Mouse (Mus musculus) c-Kit-positive CD71-positive TER-119-positive erythroid progenitor cells, embryonic 14.5 days (primary cell): Measurements from ENCODE around the gene Polr2e.

ENCODE experiments used
- DNase-seq: peaks from one replicate; pipeline ENCODE4 v3.0.0-alpha.2; 2013; ENCODE audit warnings: low spot score

Gene Polr2e

DNA sequence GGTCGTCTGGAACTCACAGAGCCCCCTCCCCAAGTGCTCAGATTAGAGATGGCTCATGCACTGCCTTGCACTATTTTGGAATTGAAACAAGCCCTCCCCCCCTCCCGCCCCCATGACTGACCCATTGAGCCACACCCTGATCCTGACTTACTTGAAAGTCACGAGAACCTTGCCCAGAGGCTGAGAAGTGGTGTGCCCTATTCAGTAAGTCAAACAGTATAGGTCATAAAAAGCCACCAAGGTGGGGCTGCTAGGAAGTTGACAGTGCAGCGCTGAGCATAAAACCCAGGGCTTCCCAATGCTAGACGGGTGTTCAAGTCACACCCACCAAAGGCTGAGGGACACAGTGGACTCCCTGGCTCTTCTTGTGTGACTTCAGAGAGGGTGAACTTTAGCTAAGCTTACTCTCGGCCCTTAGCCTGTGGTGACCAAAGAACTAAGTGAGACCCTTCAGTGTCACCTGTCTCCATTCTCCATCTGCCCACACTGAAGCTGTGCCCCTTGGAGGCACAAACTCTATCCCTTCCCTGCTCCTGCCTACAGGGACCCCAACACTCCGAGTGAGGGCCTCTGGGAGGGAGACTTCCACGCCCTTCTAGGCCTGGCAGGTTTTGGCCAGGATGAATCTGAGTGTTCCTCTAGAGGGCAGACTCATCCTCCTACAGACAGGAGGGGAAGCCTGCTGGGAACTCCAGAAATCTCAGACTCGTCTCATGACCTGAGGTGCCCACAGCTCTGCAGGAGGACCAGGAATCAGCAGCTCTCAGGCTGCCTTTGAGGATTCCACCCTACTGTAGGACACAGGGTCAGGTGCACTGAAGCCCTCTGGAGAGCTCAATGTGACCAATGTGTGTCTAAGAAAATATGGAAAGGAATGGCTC is 5.8 kb downstream of the Polr2e start:
- no peak for DNase-seq

DNA sequence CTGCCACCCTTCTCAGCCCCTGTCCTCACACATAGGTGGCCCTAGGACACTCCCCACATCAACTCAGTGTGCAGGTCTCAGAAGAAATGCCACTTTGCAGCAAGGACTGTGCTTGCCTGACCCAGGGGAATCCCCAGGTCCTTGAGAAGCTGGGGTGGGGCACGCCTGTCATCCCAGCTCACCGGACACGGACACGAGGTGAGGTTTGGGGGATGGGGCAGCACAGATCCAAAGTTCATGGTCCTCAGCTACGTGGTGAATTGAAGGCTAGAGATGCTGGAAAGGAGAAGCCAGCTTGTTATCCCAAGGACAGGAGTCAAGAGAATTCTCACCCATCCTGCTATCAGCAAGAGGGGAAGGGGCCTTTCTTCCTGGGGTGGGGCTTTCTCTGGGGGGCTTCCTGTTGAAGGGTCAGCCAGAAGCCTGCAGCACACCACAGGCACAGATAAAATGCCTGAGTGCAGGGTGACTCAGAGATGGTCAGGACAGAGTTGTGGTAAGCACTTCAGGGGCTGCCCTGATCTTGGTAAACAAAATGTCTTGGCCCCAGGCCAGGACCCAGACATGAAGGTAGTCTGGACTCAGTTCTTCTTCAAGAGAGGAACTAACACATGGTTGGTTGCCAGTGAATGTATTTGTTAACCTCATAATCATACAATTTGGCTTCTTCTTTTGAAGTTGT is 6.7 kb downstream of the Polr2e start:
- no peak for DNase-seq

DNA sequence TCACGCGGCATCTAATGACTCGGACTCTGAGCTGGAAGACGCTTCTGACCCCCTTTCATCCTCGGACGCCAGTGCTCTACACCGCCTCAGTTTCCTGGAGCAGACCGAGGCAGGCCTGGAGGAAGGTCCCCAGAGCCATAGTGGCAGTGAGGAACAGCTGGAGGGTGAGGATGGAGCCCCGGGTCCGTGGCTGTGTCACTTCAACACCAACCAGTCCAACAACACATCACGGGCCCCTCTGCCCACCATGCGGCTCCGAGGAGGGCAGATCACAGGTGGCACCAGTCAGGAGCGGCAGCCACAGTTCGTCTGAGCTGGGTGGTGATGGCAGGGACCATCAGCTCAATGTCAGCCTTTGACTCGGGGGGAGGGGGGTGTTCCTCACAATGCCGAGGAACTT is 8.9 kb downstream of the Polr2e start:
- no peak for DNase-seq

DNA sequence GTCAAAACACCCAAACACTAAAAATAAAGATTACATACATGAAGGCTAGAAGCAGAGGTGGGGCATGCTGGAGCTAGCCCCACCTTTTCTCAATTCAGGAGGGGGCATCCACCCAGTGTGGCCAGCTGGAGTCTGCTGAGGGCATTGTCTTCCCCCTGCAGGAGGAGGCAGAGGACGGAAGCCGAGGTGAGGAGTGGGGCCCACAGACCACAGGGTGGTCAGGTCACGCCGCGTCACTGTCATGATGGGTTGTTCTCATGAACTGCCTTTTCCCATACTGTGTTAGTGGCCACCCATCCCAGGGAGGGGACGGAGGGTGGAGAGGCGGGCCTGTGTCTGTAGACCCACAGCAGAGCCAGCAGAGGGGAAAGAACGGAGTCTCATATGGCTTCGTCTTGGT is 9.4 kb downstream of the Polr2e start:
- DNase-seq = no peak

DNA sequence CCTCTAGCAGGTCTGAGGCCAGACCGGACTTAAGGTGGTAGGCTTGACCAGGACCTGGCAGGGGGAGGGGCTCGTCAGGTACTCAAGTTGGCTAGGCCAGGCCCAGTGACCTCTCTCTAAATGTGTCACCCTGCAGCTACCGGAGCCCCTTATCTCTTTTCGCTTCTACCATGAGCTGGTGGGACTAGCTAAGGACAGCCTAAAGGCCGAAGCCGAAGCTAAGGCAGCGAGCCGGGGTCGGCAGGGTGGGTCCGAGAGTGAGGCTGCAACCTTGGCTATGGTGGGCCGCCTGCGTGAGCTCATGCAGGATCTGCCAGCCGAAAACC is 11.1 kb downstream of the Polr2e start:
- no peak for DNase-seq

DNA sequence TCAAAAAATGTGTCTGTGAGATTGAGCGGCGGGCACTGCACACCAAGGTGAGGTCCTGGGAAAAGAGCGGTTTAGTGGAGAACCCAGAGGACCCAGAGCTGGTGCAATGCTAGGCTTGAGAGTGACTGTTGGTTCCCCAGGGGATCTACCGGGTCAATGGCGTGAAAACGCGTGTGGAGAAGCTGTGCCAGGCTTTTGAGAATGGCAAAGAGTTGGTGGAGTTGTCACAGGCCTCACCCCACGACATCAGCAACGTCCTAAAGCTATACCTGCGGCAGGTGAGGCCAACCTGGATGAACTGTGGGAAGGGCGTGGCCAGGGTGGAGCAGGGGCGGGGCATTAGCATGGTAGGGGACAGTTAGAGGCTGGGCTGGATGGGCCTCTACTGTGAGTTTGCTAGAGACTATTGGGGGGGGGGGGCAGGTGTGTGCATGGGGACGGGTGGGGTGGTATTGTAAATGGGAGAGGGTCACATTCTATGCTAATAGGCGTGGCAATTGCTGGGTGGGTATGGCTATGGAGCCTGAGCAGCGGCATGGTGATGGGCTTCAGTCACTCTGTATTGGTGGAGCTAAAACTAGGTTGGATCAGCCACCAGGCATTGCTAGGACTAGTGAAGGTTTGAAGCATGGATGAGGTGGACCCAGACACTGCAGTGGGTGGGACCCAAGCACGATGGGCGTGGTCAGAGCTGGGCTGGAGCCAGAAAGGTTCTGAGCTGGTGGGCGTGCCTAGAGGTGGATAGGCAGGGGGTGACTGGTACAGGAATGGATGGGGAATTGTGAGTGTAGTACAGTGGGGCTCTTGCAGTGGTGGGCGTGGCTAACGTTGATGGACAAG is 11.7 kb downstream of the Polr2e start:
- no peak for DNase-seq

DNA sequence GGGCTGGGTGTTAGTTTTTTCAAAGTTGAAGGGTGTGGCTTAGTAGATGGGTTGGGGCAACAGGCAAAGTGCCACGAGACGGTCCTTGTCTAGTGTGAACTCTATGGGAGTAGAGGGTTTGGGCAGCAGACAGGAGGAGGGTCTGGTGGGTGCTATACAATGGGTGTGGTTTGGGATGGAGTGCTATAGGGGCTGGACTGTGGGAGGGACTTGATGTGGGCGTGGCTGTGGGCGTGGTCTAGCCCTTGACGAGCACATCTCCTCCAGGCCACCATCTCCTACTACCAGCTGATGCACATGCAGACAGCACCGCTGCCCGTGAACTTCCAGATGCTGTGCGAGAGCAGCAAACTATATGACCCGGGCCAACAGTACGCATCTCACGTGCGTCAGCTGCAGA is 13.7 kb downstream of the Polr2e start:
- DNase-seq = no peak

DNA sequence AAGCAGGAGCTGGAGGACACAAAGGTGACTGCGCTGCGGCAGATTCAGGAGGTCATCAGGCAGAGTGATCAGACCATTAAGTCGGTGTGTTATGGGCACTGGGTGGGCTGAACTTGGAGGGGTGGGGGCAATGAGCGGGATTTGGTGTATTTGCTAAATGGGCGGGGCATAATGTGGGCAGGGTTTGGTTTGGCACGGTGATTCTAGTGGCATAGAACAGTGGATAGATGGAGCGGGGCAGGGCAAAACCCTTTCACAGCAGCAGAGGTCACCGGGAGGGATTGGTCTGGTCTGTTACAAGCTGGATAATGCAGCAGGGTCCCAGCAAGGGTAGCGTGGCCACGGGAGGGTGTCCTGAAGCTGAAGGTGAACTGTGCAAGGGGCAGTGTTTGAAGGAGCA is 14.1 kb downstream of the Polr2e start:
- no peak for DNase-seq

DNA sequence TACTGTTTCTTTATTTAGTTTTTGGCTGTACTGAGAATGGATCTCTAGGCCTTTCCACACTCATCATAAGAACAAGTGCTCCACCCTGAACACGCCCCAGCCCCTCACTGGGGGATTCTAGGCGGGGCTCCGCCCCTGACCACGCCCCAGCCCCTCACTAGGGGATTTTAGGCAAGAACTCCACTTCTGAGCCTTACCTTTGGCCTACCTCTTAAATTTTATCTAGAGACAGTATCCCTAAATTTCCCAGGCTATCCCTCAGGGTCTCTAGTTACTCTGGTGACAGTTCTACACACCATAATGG is 14.6 kb downstream of the Polr2e start:
- DNase-seq = no peak

DNA sequence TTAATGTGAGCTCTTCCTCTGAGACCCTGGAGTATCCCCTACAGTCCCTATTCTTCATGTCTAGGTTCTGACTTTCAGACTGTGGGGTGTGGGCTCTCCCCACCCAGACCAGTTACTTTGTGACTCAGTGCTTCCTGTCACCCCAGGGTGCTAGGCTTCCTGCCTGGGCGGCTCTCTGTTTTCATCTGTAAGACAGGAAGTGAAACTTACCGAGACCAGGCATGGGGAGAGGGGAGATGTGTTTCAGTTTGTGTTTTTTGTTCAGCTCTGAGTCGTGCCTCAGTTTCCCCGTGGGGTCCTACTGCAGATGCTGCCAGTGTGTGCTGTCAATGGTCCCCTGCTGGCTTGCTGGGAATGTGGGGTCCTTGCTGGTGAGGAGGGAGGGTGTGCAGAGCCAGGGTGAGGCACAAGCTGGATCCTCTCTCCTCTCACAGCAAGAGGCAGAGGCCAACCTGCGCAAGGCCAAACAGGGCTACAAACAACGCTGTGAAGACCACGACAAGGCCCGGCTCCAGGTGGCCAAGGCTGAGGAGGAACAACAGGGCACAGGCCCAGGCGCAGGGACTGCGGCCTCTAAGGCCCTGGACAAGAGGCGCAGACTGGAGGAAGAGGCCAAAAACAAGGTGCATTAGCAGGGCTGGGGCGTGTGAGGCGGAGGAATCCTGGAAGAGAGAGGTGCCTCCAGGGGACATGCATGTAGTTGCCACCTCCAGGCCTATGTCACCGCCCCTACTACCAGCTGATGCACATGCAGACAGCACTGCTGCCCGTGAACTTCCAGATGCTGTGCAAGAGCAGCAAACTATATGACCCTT is 15.2 kb downstream of the Polr2e start:
- DNase-seq = no peak

DNA sequence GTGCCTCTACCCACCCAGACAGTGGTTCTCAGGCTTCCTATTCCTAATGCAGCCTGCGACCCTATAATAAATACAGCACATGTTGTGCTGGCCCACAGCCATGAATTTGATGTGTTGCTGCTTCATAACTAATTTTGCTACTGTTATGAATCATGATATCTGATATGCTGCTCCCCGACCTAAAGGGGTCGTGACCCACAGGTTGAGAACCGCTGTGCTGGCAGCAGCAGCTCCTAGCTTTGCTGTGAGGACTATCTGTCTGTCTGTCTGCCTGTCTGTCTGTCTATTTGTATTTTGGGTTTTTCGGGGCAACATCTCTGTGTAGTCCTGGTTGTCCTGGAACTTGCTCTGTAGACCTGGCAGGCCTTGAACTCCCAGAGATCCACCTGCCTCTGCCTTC is 15.8 kb downstream of the Polr2e start:
- no peak for DNase-seq

DNA sequence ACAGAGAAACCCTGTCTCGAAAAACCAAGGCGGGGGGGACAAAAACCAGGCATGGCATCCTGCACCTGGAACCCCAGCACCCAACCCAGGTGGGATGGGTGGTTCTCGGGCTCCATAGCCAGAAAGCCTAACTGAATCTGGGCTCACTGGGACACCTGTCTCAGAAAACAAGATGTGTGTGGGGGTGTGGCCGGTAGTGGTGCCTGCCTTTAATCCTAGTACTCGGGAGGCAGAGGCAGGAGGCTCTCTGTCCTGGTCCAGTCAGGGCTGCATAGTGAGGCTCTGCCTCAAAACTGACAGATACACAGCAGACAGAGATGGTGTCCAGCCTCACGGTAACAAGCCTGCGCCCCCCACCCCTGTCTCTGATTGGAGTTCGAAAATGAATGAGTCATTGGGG is 16.8 kb downstream of the Polr2e start:
- no peak for DNase-seq

DNA sequence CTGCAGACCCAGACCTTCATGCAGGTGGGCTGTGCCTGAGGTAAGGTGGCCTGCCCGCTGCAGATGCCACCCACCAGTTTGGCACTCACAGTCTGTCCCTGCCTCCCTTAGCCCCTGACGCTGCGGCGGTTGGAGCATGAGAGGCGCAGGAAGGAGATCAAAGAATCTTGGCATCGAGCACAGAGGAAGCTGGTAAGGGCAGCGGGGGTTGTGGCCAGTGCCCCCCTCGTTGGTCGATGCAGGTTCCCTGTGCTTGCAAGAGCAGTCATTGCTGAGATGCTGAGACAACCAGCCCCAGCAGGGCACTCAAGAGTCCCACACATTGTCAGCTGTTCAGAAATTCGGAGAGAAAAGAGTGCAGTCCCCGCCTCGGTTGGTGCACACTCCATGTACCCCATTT is 17.4 kb downstream of the Polr2e start:
- DNase-seq = no peak

DNA sequence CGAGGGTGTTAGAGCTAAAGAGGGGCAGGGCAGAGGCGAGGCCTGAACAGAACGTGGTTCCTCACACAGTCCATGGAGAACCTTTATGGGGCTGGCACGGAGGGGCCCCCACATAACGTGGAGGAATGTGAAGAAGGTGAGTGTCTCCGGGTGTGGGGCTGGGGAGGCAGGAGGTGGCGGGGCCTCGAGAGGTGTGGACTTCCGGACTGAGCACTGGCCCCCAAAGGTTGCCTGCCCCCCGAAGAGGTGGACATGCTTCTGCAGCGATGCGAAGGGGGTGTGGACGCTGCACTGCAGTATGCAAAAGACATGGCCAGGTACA is 18.3 kb downstream of the Polr2e start:
- DNase-seq = no peak

DNA sequence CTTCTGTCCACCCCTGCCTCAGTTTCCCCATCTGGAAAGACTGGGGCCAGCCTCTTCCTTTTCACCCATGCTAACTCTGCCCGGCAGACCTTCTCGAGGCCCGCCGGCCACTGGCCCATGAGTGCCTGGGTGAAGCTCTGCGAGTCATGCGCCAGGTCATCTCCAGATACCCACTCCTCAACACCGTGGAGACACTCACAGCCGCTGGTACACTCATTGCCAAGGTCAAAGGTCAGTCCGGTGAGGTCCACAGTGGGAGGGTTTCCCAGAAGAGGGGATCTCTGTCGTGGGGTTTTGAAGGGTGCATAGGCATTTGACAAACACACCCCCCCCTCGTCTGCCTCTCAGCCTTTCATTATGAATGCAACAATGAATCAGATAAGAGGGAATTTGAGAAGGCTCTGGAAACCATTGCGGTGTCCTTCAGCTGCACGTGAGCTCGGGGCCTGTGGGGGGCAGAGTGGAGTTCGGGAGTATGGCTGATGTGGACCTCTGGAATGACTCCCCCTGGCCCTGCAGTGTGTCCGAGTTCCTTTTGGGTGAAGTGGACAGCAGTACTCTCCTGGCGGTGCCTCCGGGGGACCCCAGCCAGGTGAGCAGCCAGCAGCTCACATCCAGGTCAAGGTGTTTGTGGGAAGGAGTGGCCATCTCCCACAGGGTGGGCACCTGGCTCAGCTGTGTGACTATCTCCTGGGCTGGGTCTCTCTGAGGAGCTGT is 18.8 kb downstream of the Polr2e start:
- no peak for DNase-seq

DNA sequence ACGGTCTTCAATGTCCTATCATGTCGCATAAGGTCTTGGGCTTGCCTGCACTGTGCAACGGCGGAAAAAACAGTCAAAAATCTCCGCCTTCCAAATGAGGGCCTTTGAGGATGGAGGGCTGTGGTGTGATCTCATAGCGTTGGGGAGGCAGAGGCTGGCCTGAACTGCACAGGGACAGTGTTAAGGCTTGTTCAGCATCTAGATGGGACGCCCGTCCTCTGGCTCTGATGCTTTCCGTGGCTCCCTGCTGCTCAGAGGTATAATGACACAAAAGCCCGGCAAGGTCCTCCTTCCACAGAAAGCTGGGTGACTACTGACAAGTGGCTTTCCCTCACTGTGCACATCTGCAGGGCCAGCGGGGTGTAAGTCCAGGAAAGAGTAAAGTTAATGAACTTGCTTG is 19.4 kb downstream of the Polr2e start:
- no peak for DNase-seq

DNA sequence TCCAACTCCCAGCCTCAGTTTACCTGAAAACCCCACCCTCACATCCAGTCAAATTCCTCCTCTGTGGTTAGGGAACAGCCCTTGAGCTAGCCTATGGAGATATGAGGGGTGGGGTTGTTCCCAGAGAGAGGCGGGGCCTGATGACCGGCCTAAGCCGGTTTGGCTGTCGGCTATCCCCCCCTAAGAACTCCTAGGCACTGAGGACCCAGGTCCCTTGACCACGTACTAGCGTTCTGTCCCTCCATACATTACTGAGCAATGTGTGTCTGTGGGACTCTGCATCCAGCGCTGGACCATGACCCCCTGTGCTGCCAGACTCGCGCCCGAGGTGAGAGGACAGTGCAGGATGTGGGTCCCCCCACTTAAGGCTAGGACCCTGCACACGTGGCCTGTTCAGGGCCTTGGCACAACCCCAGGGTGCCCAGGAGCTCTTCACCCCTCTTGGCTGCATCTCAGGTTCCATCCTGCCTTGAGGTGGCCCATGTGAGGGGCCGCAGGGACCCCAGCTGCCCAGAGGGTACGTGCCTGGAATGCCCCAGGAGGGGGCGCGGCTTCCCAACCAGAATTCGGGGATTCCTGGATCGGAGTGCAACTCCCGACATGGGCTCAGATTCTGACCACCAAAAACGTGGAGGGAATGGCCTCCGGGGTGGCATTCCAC is 20.0 kb downstream of the Polr2e start:
- no peak for DNase-seq

DNA sequence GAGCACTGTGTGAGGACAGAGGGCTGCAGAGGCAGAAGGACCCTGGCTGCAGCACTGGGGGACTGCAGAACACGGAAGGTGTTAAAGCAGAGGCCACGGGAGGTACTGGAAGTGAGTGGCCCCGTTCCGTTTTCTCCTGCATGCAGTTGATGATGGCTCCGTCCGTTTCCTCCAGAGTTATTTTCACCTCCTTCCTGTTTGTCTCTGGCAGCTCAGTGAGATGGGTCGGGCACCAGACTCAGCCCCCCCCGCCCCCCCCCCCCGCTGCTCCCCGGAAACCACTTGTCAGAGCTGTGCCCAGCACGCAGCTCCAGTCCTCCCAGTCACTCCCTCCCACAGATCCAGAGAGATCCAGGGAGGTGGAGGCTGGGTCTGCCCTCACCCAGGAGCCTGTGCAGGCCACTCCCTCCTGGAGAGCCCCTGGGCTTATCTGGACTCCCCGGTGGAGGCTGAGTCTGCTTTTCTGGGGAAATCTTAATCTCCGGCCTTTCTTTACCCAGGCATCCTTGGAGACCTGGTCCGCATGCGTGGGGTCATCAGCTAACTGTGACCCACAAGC is 20.8 kb downstream of the Polr2e start:
- DNase-seq = no peak

DNA sequence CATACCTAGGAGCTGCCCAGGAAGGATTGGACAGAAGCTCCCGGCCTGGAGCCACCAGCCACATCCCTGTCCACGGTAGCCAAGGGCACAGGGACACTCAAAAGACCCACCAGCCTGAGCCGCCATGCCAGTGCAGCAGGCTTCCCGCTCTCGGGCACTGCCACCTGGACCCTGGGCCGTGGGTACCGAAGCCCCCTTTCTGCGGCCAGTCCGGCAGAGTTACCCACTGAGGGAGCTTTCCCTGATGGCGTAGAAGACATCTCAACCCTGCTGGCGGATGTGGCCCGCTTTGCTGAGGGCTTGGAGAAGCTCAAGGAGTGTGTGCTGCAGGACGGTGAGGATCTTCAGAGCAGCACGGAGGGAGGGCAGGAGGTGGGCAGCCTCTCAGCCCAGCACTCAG is 21.8 kb downstream of the Polr2e start:
- DNase-seq = no peak

DNA sequence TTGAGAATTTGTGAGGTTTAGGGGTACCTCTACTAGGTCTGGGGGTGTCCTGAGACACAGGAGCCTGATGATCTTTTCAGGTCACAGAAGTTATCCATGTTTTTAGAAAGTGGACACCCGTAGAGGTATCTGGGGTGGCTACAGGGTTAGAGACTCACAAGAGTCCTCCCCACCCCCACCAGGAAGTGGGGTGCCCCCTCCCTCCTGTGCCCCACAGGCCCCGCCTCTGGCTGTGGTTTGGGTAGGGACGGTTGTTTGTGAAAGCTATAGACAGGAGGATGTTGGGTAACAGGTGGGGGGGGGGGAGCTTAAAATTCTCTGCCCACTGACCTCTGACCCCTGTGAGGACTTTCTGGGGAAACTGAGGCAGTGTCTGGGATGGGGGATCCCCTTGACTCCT is 22.2 kb downstream of the Polr2e start:
- DNase-seq = no peak

DNA sequence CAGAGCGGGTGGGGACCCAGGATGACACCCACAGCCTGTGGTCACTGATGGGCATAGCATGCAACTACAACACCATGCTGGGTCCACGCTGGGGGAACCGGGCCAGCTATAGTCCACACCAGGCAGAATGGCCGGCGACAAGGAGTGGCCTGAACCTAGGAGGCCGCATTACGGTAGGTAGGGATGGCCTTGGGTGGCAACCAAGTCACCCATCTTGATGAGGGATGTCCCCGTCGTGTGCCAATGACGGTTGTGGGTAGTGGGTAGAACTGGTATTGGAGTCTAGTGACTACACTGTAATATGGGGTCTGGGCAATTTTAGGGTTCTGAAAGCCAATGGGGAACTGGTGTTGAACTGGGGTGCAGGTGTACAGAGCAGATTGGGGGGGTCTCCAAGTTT is 22.7 kb downstream of the Polr2e start:
- no peak for DNase-seq
